29 mouse cellular contexts compared by ENCODE assay signal in the genomic region with DNA sequence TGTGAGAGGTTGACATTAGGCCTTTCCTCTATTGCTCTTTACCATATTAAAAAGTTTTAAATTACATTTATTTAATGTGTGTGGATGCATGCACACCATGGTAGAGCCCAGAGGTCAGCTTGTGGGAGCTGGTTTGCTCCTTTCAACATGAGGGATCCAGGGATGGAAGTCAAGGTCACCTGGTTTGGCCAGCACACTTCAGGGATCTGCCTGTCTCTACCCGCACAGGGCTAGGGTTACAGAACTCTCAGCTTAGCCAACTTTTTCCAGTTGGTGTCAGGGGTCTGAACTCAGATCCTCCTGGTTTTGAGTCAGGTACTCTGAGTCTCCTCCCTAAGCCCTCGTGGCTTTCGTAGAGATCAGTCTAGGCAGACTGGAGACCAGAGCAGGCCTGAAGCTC. TPM values are rescaled to one million over a fixed set of nuclear protein-coding genes. Genes with fewer than 3 reads are reported as not detected.
DNase-seq lines count a peak whose midpoint lies in the region; ATAC-seq and TF ChIP-seq lines count a peak whose summit lies in the region.
"Had no signal": no experiment of that assay in that cellular context is flagged by ENCODE, and none has a peak within 500 bp of the region (broad histone marks: within the 10 kb centered on the region; RNA-seq: fewer than 3 reads in every experiment).

No protein-coding gene starts in this region.

- no peak overlapping the region for H3K4me3 ChIP-seq in heart, embryonic 11.5 days (ENCODE audit: low read depth, low read length)
- no peak overlapping the region for H3K4me3 ChIP-seq in heart, adult 2 months
- H3K4me3 ChIP-seq in E14TG2a.4 (replicated peaks; ENCODE audit: low read length) = peak overlapping the region; percentile 39; the same call in 1 of the 2 replicates
- H3K4me3 ChIP-seq in ES-Bruce4 (ENCODE audit: low read depth, low read length) = no peak overlapping the region
- H3K4me3 ChIP-seq in limb, embryonic 10.5 days = no peak overlapping the region
- H3K4me3 ChIP-seq: embryonic facial prominence, embryonic 15.5 days; hindbrain, embryonic 15.5 days had no signal

- H3K27me3 ChIP-seq in heart, embryonic 11.5 days (ENCODE audit: control insufficient read depth, insufficient read depth, low read length) = no peaks in the 10 kb centered on the region
- H3K27me3 ChIP-seq in heart, adult 2 months (ENCODE audit: control insufficient read depth, insufficient read depth, low read length) = no peaks in the 10 kb centered on the region
- H3K27me3 ChIP-seq in E14TG2a.4 (ENCODE audit: insufficient read depth, low read length) (no peaks in the 10 kb centered on the region), ES-Bruce4 (ENCODE audit: control insufficient read depth, insufficient read depth, low read length, poor library complexity, severe bottlenecking) (no peaks in the 10 kb centered on the region)
- no peaks in the 10 kb centered on the region for H3K27me3 ChIP-seq in limb, embryonic 10.5 days (ENCODE audit: low read depth, poor library complexity, severe bottlenecking)
- H3K27me3 ChIP-seq: embryonic facial prominence, embryonic 15.5 days; hindbrain, embryonic 15.5 days had no signal

- H3K27ac ChIP-seq in heart, embryonic 11.5 days (ENCODE audit: low read depth, low read length) = no peak overlapping the region
- H3K27ac ChIP-seq in heart, adult 2 months = no peak overlapping the region; the same call in 1 of the 2 replicates
- peak overlapping the region; percentile 29; the same call in 1 of the 2 replicates for H3K27ac ChIP-seq in ES-Bruce4 (ENCODE audit: insufficient read depth, low read length)
- peak overlapping the region; percentile 85 for H3K27ac ChIP-seq in limb, embryonic 10.5 days
- H3K27ac ChIP-seq: hindbrain, embryonic 15.5 days; liver, embryonic 14.5 days; macrophage; stomach, postnatal 0 days had no signal

- H3K4me1 ChIP-seq in heart, embryonic 11.5 days (ENCODE audit: control insufficient read depth, insufficient read depth, low read length) = peaks cover 5% of the 10 kb centered on the region; the same call in 1 of the 2 replicates
- peaks cover 7% of the 10 kb centered on the region for H3K4me1 ChIP-seq in heart, adult 2 months (ENCODE audit: control insufficient read depth, insufficient read depth, low read length)
- peaks cover 57% of the 10 kb centered on the region for H3K4me1 ChIP-seq in E14TG2a.4 (replicated peaks; ENCODE audit: low read depth, low read length)
- H3K4me1 ChIP-seq in ES-Bruce4 (ENCODE audit: control insufficient read depth, insufficient read depth, low read length) = peaks cover 2% of the 10 kb centered on the region
- peaks cover 28% of the 10 kb centered on the region for H3K4me1 ChIP-seq in limb, embryonic 10.5 days
- H3K4me1 ChIP-seq: hindbrain, embryonic 15.5 days had no signal

- no peak for TF ChIP-seq POLR2A in heart, adult 2 months (IDR thresholded peaks at IDR 0.05; ENCODE audit: insufficient read depth, low read depth, low read length)
- no peak for TF ChIP-seq POLR2A in ES-Bruce4 (IDR thresholded peaks at IDR 0.05; ENCODE audit: insufficient read depth, low read length)

- no peak for TF ChIP-seq CTCF in heart, adult 2 months (IDR thresholded peaks at IDR 0.05)
- TF ChIP-seq CTCF in E14TG2a.4 (conservative IDR thresholded peaks at IDR 0.05; ENCODE audit: low read length) (no peak), ES-Bruce4 (IDR thresholded peaks at IDR 0.05; ENCODE audit: low read depth, low read length) (no peak)

- intact Hi-C loops in heart, adult 2 months (cut with DNase I) = loop anchor here (2.0 kb wide), 2 partner anchors 151 to 163 kb away; no protein-coding TSS in a partner anchor

- 49% methylated on average over 3 of the region's 3 CpGs for WGBS in heart, embryonic 11.5 days (ENCODE audit: insufficient replicate concordance)
- 69% methylated on average over 3 of the region's 3 CpGs for WGBS in heart, adult 2 months
- WGBS in limb, embryonic 10.5 days = 80% methylated on average over 3 of the region's 3 CpGs

- no peak overlapping the region for H3K4me2 ChIP-seq in heart, embryonic 11.5 days
- H3K4me2 ChIP-seq: hindbrain, embryonic 15.5 days had no signal

- no peak for DNase-seq in heart, adult 2 months
- DNase-seq in limb, embryonic 10.5 days (ENCODE audit: low spot score) = no peak
- DNase-seq in urinary bladder, postnatal 25 days (ENCODE audit: low spot score) = no peak
- DNase-seq: adrenal gland, postnatal 10 days; B cell, adult 2 months; cerebellum, adult 8-10 months; cerebellum, postnatal 36 days; kidney, adult 9 months; kidney, postnatal 25 days; liver; lung, adult 2 months; lung, postnatal 10 days; midbrain, embryonic 14.5 days; spleen, adult 18-20 months; thymus, adult 18-20 months; thymus, postnatal 25 days had no signal

- no peaks in the 10 kb centered on the region for H3K36me3 ChIP-seq in heart, embryonic 11.5 days (ENCODE audit: control insufficient read depth, insufficient read depth, low read length)
- 0 out of 2 replicates have a peak, but pooled peaks cover 3% of the 10 kb centered on the region for H3K36me3 ChIP-seq in heart, adult 2 months (ENCODE audit: control insufficient read depth, insufficient read depth, low read length)
- H3K36me3 ChIP-seq in E14TG2a.4 (ENCODE audit: insufficient read depth, low read length) (no peaks in the 10 kb centered on the region), ES-Bruce4 (ENCODE audit: control insufficient read depth, insufficient read depth, low read length, poor library complexity, severe bottlenecking) (no peaks in the 10 kb centered on the region)
- H3K36me3 ChIP-seq in limb, embryonic 10.5 days = no peaks in the 10 kb centered on the region
- H3K36me3 ChIP-seq: embryonic facial prominence, embryonic 15.5 days; G1E; hindbrain, embryonic 15.5 days had no signal

- H3K9ac ChIP-seq in heart, embryonic 11.5 days (ENCODE audit: low read depth, low read length) = no peak overlapping the region
- H3K9ac ChIP-seq in heart, adult 2 months (ENCODE audit: low read depth, low read length) = no peak overlapping the region
- no peak overlapping the region for H3K9ac ChIP-seq in ES-Bruce4 (ENCODE audit: low read depth, poor library complexity, severe bottlenecking)
- H3K9ac ChIP-seq: embryonic facial prominence, embryonic 15.5 days; hindbrain, embryonic 15.5 days; liver, embryonic 14.5 days had no signal

- H3K79me2 ChIP-seq in heart, adult 2 months (replicated peaks; ENCODE audit: control insufficient read depth, insufficient read depth, low read length) = no peaks in the 10 kb centered on the region

- TF ChIP-seq EP300 in heart, adult 2 months (IDR thresholded peaks at IDR 0.05; ENCODE audit: insufficient read depth, low read depth, low read length) = no peak
- TF ChIP-seq EP300 in ES-Bruce4 (IDR thresholded peaks at IDR 0.05; ENCODE audit: insufficient read depth, low read depth, low read length) = no peak

- ATAC-seq in heart, embryonic 11.5 days (replicated peaks; ENCODE audit: insufficient number of reproducible peaks, low FRiP score, low TSS enrichment) = 0 out of 2 replicates have a peak, but pooled peaks have one; percentile 35
- ATAC-seq in inflammation-experienced regulatory T-cells, adult 6 months = no peak
- ATAC-seq: forebrain, embryonic 14.5 days; intestine, postnatal 0 days had no signal

- no peaks in the 10 kb centered on the region for H3K9me3 ChIP-seq in heart, embryonic 11.5 days (replicated peaks; ENCODE audit: control insufficient read depth, low read length)
- H3K9me3 ChIP-seq in E14TG2a.4 (ENCODE audit: low read length) (no peaks in the 10 kb centered on the region), ES-Bruce4 (replicated peaks; ENCODE audit: control insufficient read depth, insufficient read depth, low read length, poor library complexity, severe bottlenecking) (no peaks in the 10 kb centered on the region)
- no peaks in the 10 kb centered on the region for H3K9me3 ChIP-seq in limb, embryonic 10.5 days (replicated peaks)
- H3K9me3 ChIP-seq: embryonic facial prominence, embryonic 15.5 days; G1E; hindbrain, embryonic 15.5 days had no signal

RNA-seq across cellular contexts. Expression of gene Ptgfrn, which starts 19.5 kb away (rescaled TPM):
- 7.4 and 8.3 TPM in 2 replicates for polyA plus RNA-seq in heart, embryonic 11.5 days (2014; fragmentation: Nextera tagmentation; extraction: Ambion mirVana)
- 10 to 100 TPM; 19.4 to 25.1 TPM for total RNA-seq in heart, adult 2 months (2021)
- polyA plus RNA-seq in heart, adult 2 months (2012; rRNA removed) = 18.5 and 27.2 TPM in 2 replicates
- polyA plus RNA-seq in ES-Bruce4 (2011; ENCODE audit: insufficient read depth, insufficient read length, low read depth, missing spikeins) = 59.6 and 60.7 TPM in 2 replicates
- 3.4 and 4.0 TPM in 2 replicates for polyA plus RNA-seq in limb, embryonic 10.5 days (2016; fragmentation: Nextera tagmentation; extraction: Ambion mirVana)
- polyA plus RNA-seq in inflammation-experienced regulatory T-cells, adult 6 months (2017; shearing (Covaris generic)) = 1 to 10 TPM in 2 of 3 experiments, under 1 TPM in 1; 0.55 to 2.4 (median 1.0) TPM
- total RNA-seq: megakaryocyte-erythroid progenitor cell, adult 5-6 weeks had no signal
- polyA plus RNA-seq: G1E had no signal

Comparison
In these comparisons a context has a peak if more than half of its experiments do, and no peak if none do; other contexts are left out.
1. H3K27ac ChIP-seq: peak in ES-Bruce4 (single experiment) and limb, embryonic 10.5 days (single experiment); none in heart, embryonic 11.5 days (single experiment) and heart, adult 2 months (single experiment).